Mouse (Mus musculus) midbrain, embryonic 10.5 days (tissue): ENCODE results near the gene 2310033P09Rik. TPM values are rescaled to one million over a fixed set of nuclear protein-coding genes. Genes with fewer than 3 reads are reported as not detected.

Experiments
- DNase-seq: peaks from one replicate; pipeline ENCODE4 v3.0.0-alpha.2; 2017; ENCODE audit warnings: low spot score
- H3K27ac ChIP-seq: fragments of 300-500 bp; sonication (generic); replicated peaks from 2 replicates; pipeline ENCODE4 v1.5.1; 2016; ENCODE audit warnings: mild to moderate bottlenecking
- H3K27me3 ChIP-seq: fragments of 300-500 bp; sonication (generic); 2 replicates; pipeline ENCODE4 v1.6.1; 2016; ENCODE audit warnings: low read depth, mild to moderate bottlenecking; ENCODE audit not compliant: poor library complexity, severe bottlenecking
- H3K36me3 ChIP-seq: fragments of 300-500 bp; sonication (generic); 2 replicates; pipeline ENCODE4 v1.6.1; 2016; ENCODE audit warnings: mild to moderate bottlenecking, moderate library complexity
- H3K4me1 ChIP-seq: fragments of 300-500 bp; sonication (generic); 2 replicates; pipeline ENCODE4 v1.6.1; 2016
- H3K4me3 ChIP-seq: fragments of 300-500 bp; sonication (generic); 2 replicates; pipeline ENCODE4 v1.5.1; 2016; ENCODE audit warnings: mild to moderate bottlenecking, moderate library complexity
- H3K9me3 ChIP-seq: fragments of 300-500 bp; sonication (generic); replicated peaks from 2 replicates; pipeline ENCODE4 v1.6.1; 2016; ENCODE audit warnings: mild to moderate bottlenecking
- WGBS: fragments of 180-500 bp; shearing (Covaris S2); methylation state at CpG from one replicate; pipeline ENCODE4 v1.1.7; 2016; 5-methylcytosine and 5-hydroxymethylcytosine counted together
- polyA plus RNA-seq: library from polyadenylated mRNA; unstranded; fragments of >200 nt; fragmentation: Nextera tagmentation; extraction: Ambion mirVana; gene quantifications from 2 replicates; pipeline ENCODE4 v1.2.1, GENCODE M21; 2016

Gene 2310033P09Rik
- polyA plus RNA-seq, 1 experiment from 2014 or later: 52.2 TPM

DNA sequence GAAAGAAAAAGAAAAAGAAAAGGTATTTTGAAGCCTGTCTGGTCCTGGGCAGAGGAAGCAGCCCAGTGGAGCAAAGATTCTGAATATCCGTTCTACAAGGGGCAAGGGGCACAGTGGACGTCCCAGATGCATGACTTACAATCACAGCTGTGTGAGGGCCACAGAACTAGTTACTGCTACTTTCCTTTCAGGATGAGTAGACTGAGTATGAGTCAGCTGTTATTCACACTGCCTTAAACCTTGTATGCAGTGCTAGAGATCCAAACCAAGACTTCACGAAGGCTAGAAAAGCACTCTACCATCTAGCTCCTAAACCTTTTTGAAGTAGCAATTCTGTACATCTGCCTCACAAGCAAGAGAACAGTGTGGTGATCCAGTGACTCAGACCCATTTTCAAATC, 18.1 kb downstream of the 2310033P09Rik start:
- WGBS: 72% methylated on average over 3 of the region's 3 CpGs
- no peak for DNase-seq
- H3K4me1 ChIP-seq: peaks cover 52% of the 10 kb centered on the region
- H3K4me3 ChIP-seq: peak overlapping the region; percentile 88
- H3K27me3 ChIP-seq: no peaks in the 10 kb centered on the region
- H3K36me3 ChIP-seq: peaks cover 30% of the 10 kb centered on the region
- H3K9me3 ChIP-seq: no peaks in the 10 kb centered on the region
- no peak overlapping the region for H3K27ac ChIP-seq

DNA sequence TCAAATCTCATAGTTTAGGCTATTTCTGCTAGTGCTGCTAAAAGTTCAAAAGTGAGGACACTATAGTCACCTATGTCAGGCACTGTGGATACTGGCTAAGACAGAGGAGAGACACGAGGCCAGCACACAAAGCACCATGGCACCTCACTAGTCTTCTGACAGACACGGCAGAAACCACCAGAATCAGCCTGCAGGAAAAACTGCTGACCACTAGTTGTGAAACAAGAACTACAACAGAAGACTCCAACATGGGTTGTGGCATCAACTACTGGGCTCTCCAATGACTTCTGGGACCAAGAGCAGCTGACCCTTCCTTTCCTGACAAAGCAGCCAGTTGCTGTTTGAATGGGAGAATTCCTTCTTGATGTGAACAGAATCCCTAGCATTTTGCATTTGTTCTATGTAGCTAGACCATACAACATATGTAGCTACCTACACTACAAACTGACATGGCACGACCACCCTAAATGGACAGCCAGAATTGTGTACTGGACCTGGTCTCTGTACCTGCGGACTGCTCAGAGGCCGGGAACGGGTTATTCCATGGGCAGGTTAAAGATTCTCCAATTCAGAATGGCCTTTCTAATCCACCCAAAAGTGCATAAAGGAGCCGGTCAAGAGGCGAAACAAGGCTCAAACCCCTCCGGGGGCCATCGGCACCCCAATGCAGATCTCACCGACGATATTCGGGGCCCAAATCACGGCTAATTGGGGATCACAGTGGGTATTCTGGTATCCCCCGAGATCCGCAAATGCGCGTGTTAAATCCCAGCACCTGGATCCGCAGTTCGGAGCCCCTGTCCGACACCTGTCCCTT, 18.9 kb downstream of the 2310033P09Rik start:
- peaks cover 52% of the 10 kb centered on the region for H3K4me1 ChIP-seq
- H3K27ac ChIP-seq: peak overlapping the region; percentile 98
- no peak for DNase-seq
- H3K4me3 ChIP-seq: peak overlapping the region; percentile 88
- WGBS: 9% methylated on average over 21 of the region's 21 CpGs
- H3K9me3 ChIP-seq: no peaks in the 10 kb centered on the region
- H3K27me3 ChIP-seq: no peaks in the 10 kb centered on the region
- H3K36me3 ChIP-seq: peaks cover 25% of the 10 kb centered on the region

DNA sequence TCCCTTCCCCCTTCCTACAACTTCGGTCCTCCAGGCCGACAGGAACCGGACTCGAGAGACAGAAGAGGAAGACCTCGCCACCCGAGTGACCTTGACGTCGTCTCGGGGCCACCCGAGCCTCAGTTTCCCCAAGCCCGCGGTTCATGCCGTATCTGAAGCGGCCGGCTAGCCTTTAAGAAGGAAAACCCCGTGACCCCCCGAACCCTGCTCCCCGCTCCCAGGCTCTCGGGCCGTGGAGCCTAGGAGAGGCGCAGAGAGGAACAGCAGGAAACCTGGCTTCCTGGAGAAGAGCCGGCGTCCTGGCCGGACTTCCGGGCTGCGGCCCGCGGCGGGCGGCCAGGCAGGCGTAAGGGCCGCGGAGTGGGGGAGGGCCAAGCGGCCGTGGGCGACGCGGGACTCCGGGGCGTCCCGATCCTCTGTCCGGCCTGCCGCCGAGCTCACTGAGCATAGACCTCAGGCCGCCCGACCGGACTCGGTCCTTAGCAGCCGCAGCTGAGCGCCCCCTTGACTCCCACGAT, 19.5 kb downstream of the 2310033P09Rik start:
- no peak for DNase-seq
- peak overlapping the region; percentile 88 for H3K4me3 ChIP-seq
- H3K36me3 ChIP-seq: peaks cover 18% of the 10 kb centered on the region
- no peaks in the 10 kb centered on the region for H3K27me3 ChIP-seq
- under 1% methylated on average over 51 of the region's 51 CpGs for WGBS
- H3K27ac ChIP-seq: peak overlapping the region; percentile 98
- no peaks in the 10 kb centered on the region for H3K9me3 ChIP-seq
- peaks cover 52% of the 10 kb centered on the region for H3K4me1 ChIP-seq

DNA sequence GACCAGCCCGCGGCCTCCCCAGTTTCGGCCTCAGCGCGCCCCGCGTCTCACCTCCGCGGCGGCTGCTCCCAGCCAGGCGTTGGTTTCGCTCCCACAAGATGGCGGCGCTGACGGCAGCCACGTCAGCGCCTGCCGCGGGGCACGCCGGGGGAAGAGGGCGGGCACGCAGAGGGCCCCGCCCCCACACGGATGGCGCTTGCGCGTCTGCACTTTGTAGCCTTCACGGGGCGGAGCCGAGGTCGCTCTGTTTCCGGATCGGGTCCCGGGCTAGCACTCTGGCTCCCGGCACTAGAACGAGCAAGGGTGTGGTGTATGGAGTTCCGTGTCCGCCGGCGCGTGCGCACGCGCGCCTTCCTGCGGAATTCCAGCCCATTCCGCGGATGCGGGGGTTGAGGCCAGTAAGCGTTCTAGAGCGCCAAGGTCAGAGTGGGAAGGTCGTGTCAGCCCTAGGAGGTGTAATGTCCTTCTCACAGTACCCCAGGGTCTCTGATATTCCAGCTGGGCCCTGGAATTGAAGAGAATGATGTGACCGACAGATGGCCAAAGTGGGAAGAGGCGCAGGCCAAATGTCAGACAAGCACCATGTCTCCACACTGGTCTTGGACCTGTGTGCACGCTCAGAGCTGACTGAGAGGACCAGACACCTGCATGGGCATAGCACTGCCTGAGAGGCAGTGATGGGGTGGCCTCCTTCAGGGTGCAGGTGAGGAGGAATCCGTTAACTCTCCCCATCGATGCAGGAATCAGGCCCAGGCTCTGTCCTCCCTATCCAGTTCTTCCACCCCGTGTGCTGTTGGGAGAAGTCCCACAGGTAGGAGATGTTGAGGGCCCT, 20.2 kb downstream of the 2310033P09Rik start, which contains the start of gene Arf1:
TSS of gene Arf1 (minus strand) at position 149 of the 832 bp plus-strand sequence.
- Histone ChIP-seq H3K27ac (peak within 1 kb of the TSS; percentile 98), H3K27me3 (no peaks in the 10 kb centered on the region; the same call in 1 of the 2 replicates)
- 5% methylated on average over 56 of the region's 59 CpGs for WGBS

DNA sequence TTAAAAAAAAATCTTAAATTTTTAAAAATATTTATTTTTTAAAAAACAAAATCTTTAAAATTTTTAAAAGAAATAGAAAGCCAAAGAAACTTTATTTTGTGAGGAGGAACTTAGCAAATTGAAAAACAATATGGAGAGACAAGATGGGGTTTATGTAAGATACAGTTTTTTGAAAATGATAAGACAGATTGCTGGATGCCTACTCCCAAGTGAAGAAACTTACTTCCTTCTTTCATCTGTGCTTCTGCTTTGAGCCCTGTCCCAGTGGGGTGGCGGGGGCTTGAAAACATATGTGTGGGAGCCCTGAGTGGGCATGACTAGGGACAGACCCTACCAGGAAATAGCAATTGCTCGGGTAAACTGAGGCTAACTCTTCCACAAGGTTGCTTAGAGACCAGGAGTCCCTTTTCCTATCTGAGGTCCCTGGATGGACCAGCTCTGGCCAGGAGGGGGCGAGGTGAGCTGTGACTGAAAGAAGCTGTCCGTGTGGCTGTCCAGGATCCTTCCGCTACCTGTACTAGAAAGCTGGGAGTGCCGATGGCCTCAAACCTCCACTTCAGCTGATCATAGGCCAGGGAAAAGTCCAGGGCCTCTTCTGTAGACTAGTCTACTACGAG, 22.1 kb downstream of the 2310033P09Rik start:
- Histone ChIP-seq H3K27ac (no peak overlapping the region), H3K36me3 (no peaks in the 10 kb centered on the region), H3K4me3 (0 out of 2 replicates have a peak overlapping the region, but pooled peaks have one; percentile 9), H3K9me3 (no peaks in the 10 kb centered on the region), H3K27me3 (no peaks in the 10 kb centered on the region; the same call in 1 of the 2 replicates), H3K4me1 (peaks cover 33% of the 10 kb centered on the region)
- peak; percentile 73 for DNase-seq
- WGBS: 15% methylated on average over 7 of the region's 7 CpGs

More for the DNA sequence above, 20.2 kb downstream of the 2310033P09Rik start, which contains the start of gene Arf1:
- peaks cover 12% of the 10 kb centered on the region for H3K36me3 ChIP-seq
- peak within 1 kb of the TSS; percentile 88 for H3K4me3 ChIP-seq
- peaks cover 50% of the 10 kb centered on the region for H3K4me1 ChIP-seq
- DNase-seq: peak; percentile 95
- H3K9me3 ChIP-seq: no peaks in the 10 kb centered on the region

DNA sequence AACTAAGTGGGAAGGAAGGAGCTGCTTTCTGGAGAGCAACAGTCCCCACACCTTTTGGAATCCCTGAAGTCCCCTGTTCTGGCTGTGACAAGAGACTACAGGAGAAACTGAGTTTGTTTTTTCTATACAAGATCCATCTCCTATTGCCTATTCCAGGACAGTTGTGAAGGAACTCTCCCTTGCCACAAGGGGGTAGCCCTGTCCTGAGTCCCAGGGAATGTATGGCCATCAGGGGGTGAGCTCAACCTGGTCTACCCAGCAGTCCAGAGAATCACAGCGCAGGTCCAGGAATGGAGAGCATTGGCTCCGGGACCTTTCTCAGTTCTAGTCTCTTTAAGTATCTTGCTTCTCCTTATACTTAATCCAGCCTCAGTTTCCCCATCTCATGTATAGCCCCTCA, 24.7 kb downstream of the 2310033P09Rik start:
- Histone ChIP-seq H3K27me3 (peaks cover 11% of the 10 kb centered on the region), H3K4me1 (peaks cover 18% of the 10 kb centered on the region), H3K4me3 (no peak overlapping the region), H3K27ac (no peak overlapping the region), H3K9me3 (no peaks in the 10 kb centered on the region), H3K36me3 (no peaks in the 10 kb centered on the region)
- DNase-seq: no peak
- 78% methylated on average over 2 of the region's 2 CpGs for WGBS

DNA sequence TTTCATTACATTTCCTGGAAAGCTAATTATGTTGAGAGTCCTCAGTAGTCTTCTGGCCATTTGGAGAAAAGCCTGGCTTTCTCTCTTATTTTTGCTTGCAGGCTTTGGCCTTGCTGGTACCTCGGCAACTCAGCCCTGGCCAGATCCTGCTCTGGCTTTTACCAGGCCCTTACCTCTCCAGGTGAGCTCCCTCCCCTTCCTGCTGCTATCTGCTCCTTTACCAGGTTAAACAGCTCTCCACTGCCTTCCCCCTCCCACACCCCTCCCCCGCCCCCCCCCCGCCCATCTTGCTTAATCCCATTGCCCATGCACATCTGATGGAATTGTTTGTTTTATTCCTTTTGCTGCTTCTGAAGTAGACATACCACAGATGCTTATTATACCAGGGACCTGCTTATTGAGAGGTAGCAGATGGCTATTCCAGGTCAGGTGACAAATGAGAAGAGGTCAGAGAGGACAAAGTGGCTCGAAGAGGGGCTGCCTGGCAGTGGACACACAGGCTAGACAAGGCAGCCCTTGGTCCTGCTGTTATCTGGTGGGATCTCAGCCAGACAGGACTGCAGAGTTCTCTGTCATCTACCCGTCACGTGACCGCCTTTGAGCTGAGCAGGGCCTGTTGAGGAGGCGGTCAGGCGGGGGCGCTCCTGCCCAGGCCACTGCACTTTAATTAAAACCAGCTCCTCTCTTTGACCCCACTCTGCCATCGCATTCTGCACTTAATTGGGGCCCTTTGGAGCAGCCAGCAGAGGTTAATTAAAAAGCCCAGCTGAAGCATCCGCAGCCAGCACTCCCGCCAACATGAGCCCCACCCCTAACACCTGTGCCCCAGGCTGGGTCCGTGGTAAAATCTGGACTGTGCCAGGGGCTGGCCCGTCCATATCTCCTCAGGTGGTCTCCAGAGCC, 30.7 kb downstream of the 2310033P09Rik start:
- no peaks in the 10 kb centered on the region for H3K9me3 ChIP-seq
- WGBS: 5% methylated on average over 15 of the region's 15 CpGs
- H3K4me3 ChIP-seq: 0 out of 2 replicates have a peak overlapping the region, but pooled peaks have one; percentile 9
- 0 out of 2 replicates have a peak overlapping the region, but pooled peaks have one; percentile 11 for H3K27ac ChIP-seq
- no peaks in the 10 kb centered on the region for H3K36me3 ChIP-seq
- H3K27me3 ChIP-seq: peaks cover 60% of the 10 kb centered on the region
- peaks cover 34% of the 10 kb centered on the region for H3K4me1 ChIP-seq
- peak; percentile 73 for DNase-seq

DNA sequence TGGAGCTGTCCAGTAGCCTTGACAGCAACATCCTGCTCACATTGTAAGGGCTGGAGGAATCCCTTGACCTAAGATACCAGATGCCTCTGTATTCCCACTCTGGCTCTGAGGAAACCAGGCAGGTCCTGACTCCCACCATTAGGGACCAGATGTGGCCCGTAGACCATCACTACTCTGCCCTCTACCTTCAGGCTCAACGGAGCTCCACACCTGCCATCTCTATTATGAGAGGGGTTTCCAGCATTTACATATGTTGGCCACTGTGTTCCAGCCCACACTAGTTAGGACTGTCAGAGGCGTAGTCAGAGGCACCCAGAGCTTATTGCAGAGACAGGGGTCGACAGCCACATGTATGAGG, 31.3 kb downstream of the 2310033P09Rik start:
- no peaks in the 10 kb centered on the region for H3K9me3 ChIP-seq
- no peaks in the 10 kb centered on the region for H3K36me3 ChIP-seq
- 57% methylated on average over 4 of the region's 4 CpGs for WGBS
- peaks cover 34% of the 10 kb centered on the region for H3K4me1 ChIP-seq
- peaks cover 62% of the 10 kb centered on the region for H3K27me3 ChIP-seq
- DNase-seq: no peak
- 0 out of 2 replicates have a peak overlapping the region, but pooled peaks have one; percentile 11 for H3K27ac ChIP-seq
- H3K4me3 ChIP-seq: no peak overlapping the region

DNA sequence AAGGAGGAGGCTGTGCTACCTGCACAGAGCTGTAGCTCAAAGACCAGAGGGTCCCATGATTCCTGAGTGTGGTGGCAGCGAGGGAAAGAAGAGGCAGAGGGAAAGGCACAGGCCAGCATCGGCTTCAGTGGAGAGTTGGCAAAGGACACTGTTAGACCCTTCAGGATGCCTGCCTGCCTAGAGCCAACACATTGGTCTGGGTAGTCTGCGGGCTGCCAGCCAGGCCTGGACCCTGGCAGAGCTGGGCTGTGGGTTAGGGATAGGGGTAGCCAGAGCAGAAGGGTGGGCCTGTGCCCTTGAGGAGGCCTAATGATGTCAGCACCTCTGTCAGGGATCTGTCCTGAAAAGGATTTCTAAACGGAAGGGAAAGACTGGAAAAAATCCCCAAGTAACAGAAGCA, 31.7 kb downstream of the 2310033P09Rik start:
- WGBS: 76% methylated on average over 4 of the region's 4 CpGs
- Histone ChIP-seq H3K27me3 (peaks cover 63% of the 10 kb centered on the region), H3K27ac (peak overlapping the region; percentile 62; the same call in 1 of the 2 replicates), H3K4me1 (peaks cover 34% of the 10 kb centered on the region), H3K9me3 (no peaks in the 10 kb centered on the region), H3K36me3 (no peaks in the 10 kb centered on the region), H3K4me3 (no peak overlapping the region)
- DNase-seq: no peak

DNA sequence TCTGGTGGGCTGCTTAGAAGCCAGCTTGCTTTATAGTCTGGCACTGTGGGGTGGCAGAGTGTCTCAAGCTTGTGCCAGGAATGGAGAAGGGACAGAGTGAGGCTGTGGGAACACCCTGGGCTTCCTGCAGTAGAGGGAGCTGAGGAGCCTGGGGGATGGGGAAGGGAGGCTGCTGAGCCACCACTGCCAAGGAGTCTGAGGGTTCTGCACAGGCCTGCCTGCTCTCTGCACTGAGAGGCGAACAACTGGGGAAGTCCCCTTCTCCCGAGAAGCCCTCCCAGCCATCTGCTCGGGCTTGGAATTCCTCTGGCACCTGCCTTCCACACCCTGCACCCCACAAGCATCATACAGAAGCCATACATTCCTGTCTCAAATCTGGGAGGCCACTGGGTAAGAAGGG, 33.7 kb downstream of the 2310033P09Rik start:
- no peak for DNase-seq
- Histone ChIP-seq H3K36me3 (no peaks in the 10 kb centered on the region), H3K9me3 (no peaks in the 10 kb centered on the region), H3K27ac (peak overlapping the region; percentile 39; the same call in 1 of the 2 replicates), H3K4me3 (no peak overlapping the region), H3K27me3 (peaks cover 64% of the 10 kb centered on the region), H3K4me1 (peaks cover 34% of the 10 kb centered on the region)
- 55% methylated on average over 3 of the region's 3 CpGs for WGBS

DNA sequence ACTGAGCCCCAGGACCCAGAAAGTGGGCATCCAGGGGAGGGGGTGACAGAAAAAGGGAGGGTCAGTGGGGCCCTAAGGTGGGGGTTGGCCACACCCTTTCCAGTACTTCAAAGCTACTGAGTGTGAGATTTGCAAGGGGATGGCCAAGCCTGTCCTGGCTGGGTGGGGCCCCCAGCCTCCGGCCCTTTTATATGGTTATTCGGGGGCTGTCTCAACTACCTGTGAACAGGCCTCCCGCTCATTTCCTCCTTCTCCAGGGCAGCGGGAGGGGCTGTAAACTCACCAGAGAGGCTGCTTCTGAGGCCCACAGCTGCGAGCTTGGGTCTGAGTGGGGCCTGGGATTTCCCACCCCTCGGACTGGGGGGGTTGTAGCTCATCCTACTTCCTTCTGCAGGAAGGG, 35.7 kb downstream of the 2310033P09Rik start:
- 58% methylated on average over 6 of the region's 6 CpGs for WGBS
- H3K27ac ChIP-seq: no peak overlapping the region

More for the DNA sequence above, 35.7 kb downstream of the 2310033P09Rik start:
- H3K4me1 ChIP-seq: peaks cover 21% of the 10 kb centered on the region
- no peak overlapping the region for H3K4me3 ChIP-seq
- H3K9me3 ChIP-seq: no peaks in the 10 kb centered on the region
- no peak for DNase-seq
- H3K36me3 ChIP-seq: peaks cover under 1% of the 10 kb centered on the region; the same call in 1 of the 2 replicates
- peaks cover 59% of the 10 kb centered on the region for H3K27me3 ChIP-seq
